Mouse (Mus musculus): ENCODE data around the gene 4930522L14Rik. TPM values are rescaled to one million over a fixed set of nuclear protein-coding genes. Genes with fewer than 3 reads are reported as not detected.
A peak's percentile ranks its signal among the peaks of the same experiment; 100 is the strongest.
"Not testable (repeated sequence)": the region's sequence is repeated elsewhere in the genome, so short reads cannot be mapped to it uniquely, and the experiment has no call there.

The 4930522L14Rik gene
- polyA plus RNA-seq, 2 experiments, result 2.3 to 4.6 TPM

GRCm38 (mm10) chr5:109717341-109717740 lies 34.3 kb downstream of the 4930522L14Rik start:
- not testable (repeated sequence) for H3K4me3 ChIP-seq (ENCODE audit: insufficient read depth in 1 of 2, low read depth in 2 of 2, low read length in 2 of 2); ATAC-seq (ENCODE audit: insufficient read depth); H3K4me2 ChIP-seq (ENCODE audit: low read depth); DNase-seq (ENCODE audit: low read depth in 3 of 3, low spot score in 3 of 3); H3K9ac ChIP-seq (replicated peaks); H3K9me3 ChIP-seq (ENCODE audit: control insufficient read depth, low read length); H3K27ac ChIP-seq; H3K36me3 ChIP-seq (replicated peaks; ENCODE audit: control insufficient read depth, insufficient read depth, low read depth); H3K4me1 ChIP-seq (replicated peaks; ENCODE audit: control insufficient read depth in 2 of 2, insufficient read depth in 2 of 2, low read length in 1 of 2); H3K27me3 ChIP-seq (ENCODE audit: control insufficient read depth, insufficient read depth, low read length)
- WGBS (ENCODE audit: insufficient replicate concordance), result 54% methylated on average over 3 of the region's 3 CpGs

- not testable (repeated sequence) for DNase-seq (ENCODE audit: low read depth in 3 of 3, low spot score in 3 of 3); H3K36me3 ChIP-seq (replicated peaks; ENCODE audit: control insufficient read depth, insufficient read depth, low read depth); H3K9me3 ChIP-seq (ENCODE audit: control insufficient read depth, low read length); H3K9ac ChIP-seq (replicated peaks); H3K4me1 ChIP-seq (replicated peaks; ENCODE audit: control insufficient read depth in 2 of 2, insufficient read depth in 2 of 2, low read length in 1 of 2); H3K27ac ChIP-seq; H3K27me3 ChIP-seq (ENCODE audit: control insufficient read depth, insufficient read depth, low read length); ATAC-seq (ENCODE audit: insufficient read depth)
- WGBS (ENCODE audit: insufficient replicate concordance), result 59% methylated on average over 5 of the region's 5 CpGs
- Histone ChIP-seq H3K4me3 (ENCODE audit: insufficient read depth in 1 of 2, low read depth in 2 of 2, low read length in 2 of 2) (peak overlapping the region; percentile 64 to 84; a peak in 3 of 4 replicates), H3K4me2 (ENCODE audit: low read depth) (peak overlapping the region; percentile 73)
These were observed 60.3 kb downstream of the 4930522L14Rik start for GRCm38 (mm10) chr5:109691205-109691965.

GRCm38 (mm10) chr5:109690537-109691201 lies 61.0 kb downstream of the 4930522L14Rik start, which contains the start of gene 5430403G16Rik:
TSS of gene 5430403G16Rik (minus strand) at chr5:109691041.
- peak; percentile 72 to 79 (median 73) for DNase-seq (ENCODE audit: low read depth in 3 of 3, low spot score in 3 of 3)
- H3K9me3 ChIP-seq (ENCODE audit: control insufficient read depth, low read length); H3K36me3 ChIP-seq (replicated peaks; ENCODE audit: control insufficient read depth, insufficient read depth, low read depth): not testable (repeated sequence)

More at GRCm38 (mm10) chr5:109690537-109691201, 61.0 kb downstream of the 4930522L14Rik start, which contains the start of gene 5430403G16Rik:
- Histone ChIP-seq H3K4me2 (ENCODE audit: low read depth) (peak within 1 kb of the TSS; percentile 73), H3K9ac (replicated peaks) (peak within 1 kb of the TSS; percentile 66), H3K4me3 (ENCODE audit: insufficient read depth in 1 of 2, low read depth in 2 of 2, low read length in 2 of 2) (peak within 1 kb of the TSS; percentile 64 to 84), H3K27ac (peak within 1 kb of the TSS; percentile 39; the same call in 1 of the 2 replicates)
- under 1% methylated on average over 24 of the region's 26 CpGs for WGBS (ENCODE audit: insufficient replicate concordance)
- H3K27me3 ChIP-seq (ENCODE audit: control insufficient read depth, insufficient read depth, low read length); H3K4me1 ChIP-seq (replicated peaks; ENCODE audit: control insufficient read depth in 2 of 2, insufficient read depth in 2 of 2, low read length in 1 of 2): not testable (repeated sequence)
- peak; percentile 97 for ATAC-seq (ENCODE audit: insufficient read depth)

Other genes starting within 250 kb of the 4930522L14Rik start
- gene Crlf2, start 192.9 kb downstream of the 4930522L14Rik start, polyA plus RNA-seq (2012; rRNA removed), result 4.1 and 4.5 TPM in 2 replicates
- 2.4 and 2.7 TPM in 2 replicates for gene Crlf2, start 192.9 kb downstream of the 4930522L14Rik start, polyA plus RNA-seq (2014; fragmentation: Nextera tagmentation; extraction: Ambion mirVana)
- gene 5430403G16Rik, start 60.8 kb downstream of the 4930522L14Rik start, polyA plus RNA-seq (2012; rRNA removed), result 0.12 and 0.26 TPM in 2 replicates
- gene 5430403G16Rik, start 60.8 kb downstream of the 4930522L14Rik start, polyA plus RNA-seq (2014; fragmentation: Nextera tagmentation; extraction: Ambion mirVana), result 0.27 and 0.43 TPM in 2 replicates
- 0.01 and 0.05 TPM in 2 replicates for gene Gm15446, start 171.5 kb upstream of the 4930522L14Rik start, polyA plus RNA-seq (2012; rRNA removed)
- gene Gm15446, start 171.5 kb upstream of the 4930522L14Rik start, polyA plus RNA-seq (2014; fragmentation: Nextera tagmentation; extraction: Ambion mirVana), result 0.18 and 0.45 TPM in 2 replicates
- gene Zfp932, start 244.6 kb upstream of the 4930522L14Rik start, polyA plus RNA-seq (2012; rRNA removed), result 2.1 and 4.0 TPM in 2 replicates
- gene Zfp932, start 244.6 kb upstream of the 4930522L14Rik start, polyA plus RNA-seq (2014; fragmentation: Nextera tagmentation; extraction: Ambion mirVana), result 6.8 and 7.4 TPM in 2 replicates

Data from liver, embryonic 14.5 days (tissue).